Mouse (Mus musculus): Measurements from ENCODE around the gene Dctn2. TPM values are rescaled to one million over a fixed set of nuclear protein-coding genes. Genes with fewer than 3 reads are reported as not detected.

Gene Dctn2
- total and polyA plus RNA-seq, 3 experiments = 66.3 to 91.9 (median 79.1) TPM

DNA sequence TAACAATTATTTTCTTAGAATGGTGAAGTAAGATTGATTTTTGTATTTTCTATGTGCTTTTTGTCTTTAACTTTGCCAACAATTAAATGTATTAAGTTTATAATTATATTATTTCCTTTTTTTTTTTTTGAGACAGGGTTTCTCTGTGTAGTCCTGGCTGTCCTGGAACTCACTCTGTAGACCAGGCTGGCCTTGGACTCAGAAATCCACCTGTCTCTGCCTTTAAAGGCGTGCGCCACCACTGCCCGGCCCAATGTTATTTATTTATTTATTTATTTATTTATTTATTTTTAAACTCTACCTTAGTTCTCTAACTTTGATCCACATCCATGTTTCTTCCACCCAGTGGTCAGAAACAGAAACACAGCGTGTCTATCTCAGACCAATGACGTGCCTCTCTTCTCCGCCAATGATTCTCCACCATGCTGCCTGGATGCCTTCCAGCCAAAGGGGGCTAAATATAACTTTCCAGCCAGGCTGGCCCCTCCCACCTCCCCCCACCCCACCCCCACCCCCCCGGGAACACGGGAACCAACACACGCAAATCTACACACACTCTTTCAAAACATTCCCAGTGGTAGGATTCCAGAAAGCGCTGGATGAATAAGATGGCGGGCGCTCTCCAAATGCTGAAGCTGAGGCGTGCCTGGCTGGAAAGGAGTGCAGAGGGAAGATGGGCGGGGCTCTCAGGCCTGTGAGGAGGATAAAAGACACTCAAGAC, 10.4 kb upstream of the Dctn2 start:
- no peak overlapping the region for H3K27ac ChIP-seq (ENCODE audit: insufficient read depth, low read depth)
- TF ChIP-seq USF1 (IDR thresholded peaks at IDR 0.05; ENCODE audit: low read depth, low read length) (no peak), ZNF384 (IDR thresholded peaks at IDR 0.05; ENCODE audit: low read depth, low read length) (no peak), MXI1 (IDR thresholded peaks at IDR 0.05; ENCODE audit: low read depth, low read length) (no peak)
- no peaks in the 10 kb centered on the region for H3K4me1 ChIP-seq (ENCODE audit: control insufficient read depth in 1 of 2, insufficient read depth in 2 of 2)
- H3K9me3 ChIP-seq (replicated peaks; ENCODE audit: low read length) = no peaks in the 10 kb centered on the region
- dilution Hi-C loops (cut with MboI; ENCODE audit: extremely low pct_ligation_motif_present, extremely low pct_unique_long_range_greater_than_20kb, low sequenced_read_pairs) = no loop called here
- in situ Hi-C loops (cut with MboI; ENCODE audit: low pct_ligation_motif_present, low pct_unique_long_range_greater_than_20kb, low sequenced_read_pairs) = no loop called here
- no peak overlapping the region for H3K4me2 ChIP-seq (ENCODE audit: insufficient read depth, low read depth, poor library complexity, severe bottlenecking)
- no peaks in the 10 kb centered on the region for H3K36me3 ChIP-seq (replicated peaks in 1 of 2; ENCODE audit: control insufficient read depth in 1 of 2, insufficient read depth in 1 of 2, low read length in 1 of 2)
- no peak for DNase-seq (ENCODE audit: extremely low read depth)
- H3K9ac ChIP-seq (ENCODE audit: insufficient read depth, low read depth) = no peak overlapping the region
- no peaks in the 10 kb centered on the region for H3K79me2 ChIP-seq (replicated peaks; ENCODE audit: control insufficient read depth, extremely low read depth, insufficient read depth, poor library complexity, severe bottlenecking)
- no peak overlapping the region for H3K4me3 ChIP-seq (replicated peaks in 1 of 3; ENCODE audit: low read depth in 2 of 3, low read length in 2 of 3, poor library complexity in 1 of 3)
- H3K27me3 ChIP-seq (replicated peaks) = peaks cover 59% of the 10 kb centered on the region

DNA sequence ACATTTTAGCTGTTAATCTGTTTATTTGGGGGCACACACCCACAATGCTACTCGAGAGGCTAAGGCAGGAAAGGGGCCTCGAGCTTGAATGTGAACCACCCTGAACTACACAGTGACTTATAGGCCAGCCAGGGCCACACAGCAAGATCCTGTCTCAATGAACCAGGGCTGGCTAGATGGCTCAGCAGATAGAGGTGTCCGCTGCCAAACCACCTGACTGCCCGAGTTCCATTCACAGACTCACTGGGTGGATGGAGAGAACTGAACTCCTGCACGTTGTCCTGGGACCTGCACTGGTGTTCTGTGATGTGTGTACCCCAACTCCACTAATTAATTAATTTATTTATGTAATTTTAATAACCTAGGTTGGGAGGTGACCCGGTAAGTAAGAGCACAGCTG, 8.4 kb upstream of the Dctn2 start:
- Histone ChIP-seq H3K79me2 (replicated peaks; ENCODE audit: control insufficient read depth, extremely low read depth, insufficient read depth, poor library complexity, severe bottlenecking) (no peaks in the 10 kb centered on the region), H3K9ac (ENCODE audit: insufficient read depth, low read depth) (no peak overlapping the region), H3K4me3 (replicated peaks in 1 of 3; ENCODE audit: low read depth in 2 of 3, low read length in 2 of 3, poor library complexity in 1 of 3) (no peak overlapping the region), H3K4me1 (ENCODE audit: control insufficient read depth in 1 of 2, insufficient read depth in 2 of 2) (peaks cover 2 to 5% of the 10 kb centered on the region in 2 experiments), H3K27ac (ENCODE audit: insufficient read depth, low read depth) (no peak overlapping the region), H3K9me3 (replicated peaks; ENCODE audit: low read length) (no peaks in the 10 kb centered on the region), H3K4me2 (ENCODE audit: insufficient read depth, low read depth, poor library complexity, severe bottlenecking) (no peak overlapping the region), H3K36me3 (replicated peaks in 1 of 2; ENCODE audit: control insufficient read depth in 1 of 2, insufficient read depth in 1 of 2, low read length in 1 of 2) (no peaks in the 10 kb centered on the region), H3K27me3 (replicated peaks) (peaks cover 67% of the 10 kb centered on the region)
- no peak for DNase-seq (ENCODE audit: extremely low read depth)
- TF ChIP-seq USF1 (IDR thresholded peaks at IDR 0.05; ENCODE audit: low read depth, low read length) = no peak
- dilution Hi-C loops (cut with MboI; ENCODE audit: extremely low pct_ligation_motif_present, extremely low pct_unique_long_range_greater_than_20kb, low sequenced_read_pairs) (no loop called here), in situ Hi-C loops (cut with MboI; ENCODE audit: low pct_ligation_motif_present, low pct_unique_long_range_greater_than_20kb, low sequenced_read_pairs) (no loop called here)

DNA sequence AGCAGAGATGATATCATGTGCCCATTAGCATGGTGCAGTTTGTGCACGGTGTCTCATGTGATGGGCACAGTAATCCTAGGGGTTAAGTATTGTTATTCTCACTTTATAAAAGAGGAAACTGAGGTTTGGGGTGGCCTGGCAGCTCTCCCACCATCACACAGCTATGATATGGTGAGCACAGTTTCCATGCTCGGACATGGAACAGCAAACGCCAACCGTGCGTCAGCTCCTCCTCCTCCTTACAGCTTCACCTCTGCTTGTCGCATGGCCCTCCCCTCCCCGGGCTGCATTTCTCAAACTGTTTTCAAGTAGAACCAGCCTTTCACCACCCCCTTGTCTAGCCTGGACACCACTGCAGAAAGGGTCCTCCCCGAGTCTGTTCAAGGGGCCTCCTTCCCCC, 7.7 kb upstream of the Dctn2 start:
- in situ Hi-C loops (cut with MboI; ENCODE audit: low pct_ligation_motif_present, low pct_unique_long_range_greater_than_20kb, low sequenced_read_pairs) = no loop called here
- no peak for TF ChIP-seq UBTF (IDR thresholded peaks at IDR 0.05; ENCODE audit: low read depth, low read length)
- no peak for TF ChIP-seq NRF1 (IDR thresholded peaks at IDR 0.05; ENCODE audit: low read depth, low read length)
- TF ChIP-seq MEF2A (IDR thresholded peaks at IDR 0.05; ENCODE audit: borderline replicate concordance, low read depth, low read length) = no peak
- no peak for TF ChIP-seq JUN (IDR thresholded peaks at IDR 0.05; ENCODE audit: insufficient read depth, low read depth, low read length)
- no peak for TF ChIP-seq CHD1 (IDR thresholded peaks at IDR 0.05; ENCODE audit: low read depth, low read length)
- Histone ChIP-seq H3K27ac (ENCODE audit: insufficient read depth, low read depth) (no peak overlapping the region), H3K9ac (ENCODE audit: insufficient read depth, low read depth) (no peak overlapping the region), H3K27me3 (replicated peaks) (peaks cover 73% of the 10 kb centered on the region), H3K4me3 (replicated peaks in 1 of 3; ENCODE audit: low read depth in 2 of 3, low read length in 2 of 3, poor library complexity in 1 of 3) (no peak overlapping the region), H3K4me1 (ENCODE audit: control insufficient read depth in 1 of 2, insufficient read depth in 2 of 2) (peaks cover 6% of the 10 kb centered on the region in 2 experiments), H3K79me2 (replicated peaks; ENCODE audit: control insufficient read depth, extremely low read depth, insufficient read depth, poor library complexity, severe bottlenecking) (no peaks in the 10 kb centered on the region), H3K36me3 (replicated peaks in 1 of 2; ENCODE audit: control insufficient read depth in 1 of 2, insufficient read depth in 1 of 2, low read length in 1 of 2) (no peaks in the 10 kb centered on the region), H3K9me3 (replicated peaks; ENCODE audit: low read length) (no peaks in the 10 kb centered on the region), H3K4me2 (ENCODE audit: insufficient read depth, low read depth, poor library complexity, severe bottlenecking) (no peak overlapping the region)
- DNase-seq (ENCODE audit: extremely low read depth) = no peak
- dilution Hi-C loops (cut with MboI; ENCODE audit: extremely low pct_ligation_motif_present, extremely low pct_unique_long_range_greater_than_20kb, low sequenced_read_pairs) = no loop called here
